Mouse (Mus musculus): ENCODE data around the gene Gm21954.

Gm21954 gene

DNA sequence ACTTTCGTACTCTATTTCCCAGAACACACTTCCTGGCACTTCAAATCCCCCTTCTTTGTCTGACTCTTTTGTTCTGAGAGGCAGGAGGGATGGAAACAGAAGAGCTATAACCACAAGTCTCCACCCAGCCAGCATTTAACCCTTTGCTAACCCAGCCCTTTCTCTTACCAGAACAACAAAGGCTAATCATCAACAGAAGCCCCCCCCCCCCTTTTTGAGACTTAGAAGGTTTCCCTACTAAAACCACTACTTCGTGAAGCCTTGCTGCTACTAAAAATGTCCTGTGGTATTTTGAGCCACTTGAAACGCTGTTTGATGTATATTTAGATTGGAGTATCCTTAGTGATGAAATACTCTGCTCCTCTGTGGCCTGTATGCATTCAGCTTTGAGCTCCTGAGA is 52.7 kb downstream of the Gm21954 start:
- no peak for DNase-seq (ENCODE audit: low read depth, low spot score)

DNA sequence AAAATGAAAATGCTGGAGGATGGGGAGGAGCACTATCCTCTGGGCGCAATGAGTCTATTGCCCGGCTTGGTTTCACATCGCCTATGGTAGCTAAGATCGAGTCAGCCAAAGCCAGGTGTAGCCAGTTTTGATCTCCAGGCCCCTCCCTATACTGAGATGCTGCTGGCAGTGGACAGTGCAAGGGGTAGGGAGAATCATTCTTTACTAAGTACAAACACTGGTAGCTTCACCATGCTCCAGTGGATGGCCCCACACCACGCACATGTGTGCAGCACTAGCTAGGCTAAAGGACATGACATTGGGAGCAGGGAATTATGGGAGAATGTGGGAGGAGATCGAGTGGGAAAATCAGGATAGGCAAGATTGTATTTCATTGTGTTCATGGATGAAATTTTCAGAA is 53.2 kb downstream of the Gm21954 start:
- no peak for DNase-seq (ENCODE audit: low read depth, low spot score)

GRCm38 (mm10) chr3:55415527-55415950 is 56.5 kb downstream of the Gm21954 start:
- no peak for DNase-seq (ENCODE audit: low read depth, low spot score)

Measured in c-Kit-negative CD71-positive TER-119-positive erythroid progenitor cells, embryonic 14.5 days (primary cell).